Mouse (Mus musculus) hindbrain, embryonic 10.5 days (tissue): Measurements from ENCODE around the gene Cdh26. TPM values are rescaled to one million over a fixed set of nuclear protein-coding genes. Genes with fewer than 3 reads are reported as not detected.

Experiments used
- DNase-seq: peaks from one replicate; pipeline ENCODE4 v3.0.0-alpha.2; 2017; ENCODE audit warnings: low spot score
- H3K27ac ChIP-seq: fragments of 300-500 bp; sonication (generic); 2 replicates; pipeline ENCODE4 v1.5.1; 2016; ENCODE audit warnings: mild to moderate bottlenecking, moderate library complexity
- H3K27me3 ChIP-seq: fragments of 300-500 bp; sonication (generic); 2 replicates; pipeline ENCODE4 v1.6.1; 2016; ENCODE audit warnings: mild to moderate bottlenecking; ENCODE audit not compliant: poor library complexity, insufficient read depth, severe bottlenecking
- H3K36me3 ChIP-seq: fragments of 300-500 bp; sonication (generic); 2 replicates; pipeline ENCODE4 v1.6.1; 2016; ENCODE audit warnings: mild to moderate bottlenecking, moderate library complexity
- H3K4me1 ChIP-seq: fragments of 300-500 bp; sonication (generic); replicated peaks from 2 replicates; pipeline ENCODE4 v1.6.1; 2016; ENCODE audit warnings: mild to moderate bottlenecking
- H3K4me3 ChIP-seq: fragments of 300-500 bp; sonication (generic); 2 replicates; pipeline ENCODE4 v1.5.1; 2016; ENCODE audit warnings: mild to moderate bottlenecking, moderate library complexity
- H3K9me3 ChIP-seq: fragments of 300-500 bp; sonication (generic); 2 replicates; pipeline ENCODE4 v1.6.1; 2016; ENCODE audit warnings: mild to moderate bottlenecking, moderate library complexity
- WGBS: fragments of 180-500 bp; shearing (Covaris S2); methylation state at CpG from one replicate; pipeline ENCODE4 v1.1.7; 2016; 5-methylcytosine and 5-hydroxymethylcytosine counted together
- polyA plus RNA-seq: library from polyadenylated mRNA; unstranded; fragments of >200 nt; fragmentation: Nextera tagmentation; extraction: Ambion mirVana; gene quantifications from 2 replicates; pipeline ENCODE4 v1.2.1, GENCODE M21; 2016

Gene Cdh26
- polyA plus RNA-seq, 1 experiment from 2014 or later: 0.63 TPM

DNA sequence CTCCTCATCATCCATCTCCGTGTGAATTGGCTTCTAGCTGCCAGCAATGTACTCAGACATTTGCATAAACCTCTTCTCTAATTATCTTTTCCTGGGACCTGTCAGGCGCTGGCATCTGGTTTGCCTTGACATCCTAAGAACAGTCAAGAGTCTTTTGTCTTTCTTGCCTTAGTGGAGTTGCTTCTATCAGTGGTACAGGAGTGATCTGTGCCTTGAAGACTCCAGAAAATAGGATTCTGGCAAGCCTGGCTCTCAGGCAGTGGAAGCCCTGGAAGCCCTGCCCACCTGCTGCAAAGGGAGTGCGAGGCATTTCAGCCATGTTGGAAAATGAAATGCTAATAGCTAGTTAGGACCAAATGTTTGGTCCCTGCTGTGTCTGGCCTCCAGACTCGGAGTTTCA lies 92.0 kb downstream of the Cdh26 start:
- no peak overlapping the region for H3K27ac ChIP-seq
- H3K36me3 ChIP-seq: no peaks in the 10 kb centered on the region
- H3K4me3 ChIP-seq: no peak overlapping the region
- H3K27me3 ChIP-seq: no peaks in the 10 kb centered on the region
- 59% methylated on average over 4 of the region's 4 CpGs for WGBS
- peaks cover 17% of the 10 kb centered on the region; the same call in 1 of the 2 replicates for H3K4me1 ChIP-seq
- no peak for DNase-seq
- no peaks in the 10 kb centered on the region for H3K9me3 ChIP-seq

- peaks cover 13% of the 10 kb centered on the region; the same call in 1 of the 2 replicates for H3K4me1 ChIP-seq
- H3K27ac ChIP-seq: no peak overlapping the region
- H3K27me3 ChIP-seq: no peaks in the 10 kb centered on the region
- WGBS: 96% methylated on average over 1 of the region's 1 CpGs
- no peak overlapping the region for H3K4me3 ChIP-seq
- DNase-seq: no peak
- no peaks in the 10 kb centered on the region for H3K9me3 ChIP-seq
- H3K36me3 ChIP-seq: no peaks in the 10 kb centered on the region
Measured at GRCm38 (mm10) chr2:178522786-178523185, 92.5 kb downstream of the Cdh26 start.

DNA sequence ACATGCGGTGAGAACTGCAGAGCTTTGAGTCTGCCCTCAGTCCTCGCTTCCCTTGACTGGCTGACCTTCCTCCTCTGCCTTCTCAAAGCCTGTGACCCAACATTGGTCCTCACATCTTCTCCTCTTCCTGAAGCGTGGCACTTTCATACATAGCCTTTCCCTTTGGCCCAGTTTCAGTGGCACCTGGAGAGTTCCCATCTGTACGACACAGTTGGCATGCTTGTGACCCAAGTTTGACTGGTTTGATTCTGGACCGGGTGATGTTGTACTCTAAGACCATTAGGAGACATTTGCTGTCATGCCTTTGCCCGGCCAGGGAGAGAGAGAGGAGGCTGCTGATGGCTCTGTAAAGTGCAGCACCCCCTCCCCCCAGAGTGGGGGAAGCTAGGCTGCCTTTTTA lies 96.4 kb downstream of the Cdh26 start:
- 86% methylated on average over 6 of the region's 6 CpGs for WGBS
- H3K9me3 ChIP-seq: no peaks in the 10 kb centered on the region

GRCm38 (mm10) chr2:178531226-178531625 lies 100.9 kb downstream of the Cdh26 start:
- H3K27me3 ChIP-seq: 0 out of 2 replicates have a peak, but pooled peaks cover under 1% of the 10 kb centered on the region
- DNase-seq: no peak
- H3K36me3 ChIP-seq: no peaks in the 10 kb centered on the region
- WGBS: 79% methylated on average over 5 of the region's 5 CpGs
- H3K27ac ChIP-seq: no peak overlapping the region
- no peaks in the 10 kb centered on the region for H3K9me3 ChIP-seq
- H3K4me1 ChIP-seq: no peaks in the 10 kb centered on the region
- no peak overlapping the region for H3K4me3 ChIP-seq

More for the DNA sequence above, 96.4 kb downstream of the Cdh26 start:
- no peaks in the 10 kb centered on the region for H3K36me3 ChIP-seq
- H3K27ac ChIP-seq: no peak overlapping the region
- no peaks in the 10 kb centered on the region for H3K27me3 ChIP-seq
- peaks cover 4% of the 10 kb centered on the region; the same call in 1 of the 2 replicates for H3K4me1 ChIP-seq
- no peak for DNase-seq
- no peak overlapping the region for H3K4me3 ChIP-seq

DNA sequence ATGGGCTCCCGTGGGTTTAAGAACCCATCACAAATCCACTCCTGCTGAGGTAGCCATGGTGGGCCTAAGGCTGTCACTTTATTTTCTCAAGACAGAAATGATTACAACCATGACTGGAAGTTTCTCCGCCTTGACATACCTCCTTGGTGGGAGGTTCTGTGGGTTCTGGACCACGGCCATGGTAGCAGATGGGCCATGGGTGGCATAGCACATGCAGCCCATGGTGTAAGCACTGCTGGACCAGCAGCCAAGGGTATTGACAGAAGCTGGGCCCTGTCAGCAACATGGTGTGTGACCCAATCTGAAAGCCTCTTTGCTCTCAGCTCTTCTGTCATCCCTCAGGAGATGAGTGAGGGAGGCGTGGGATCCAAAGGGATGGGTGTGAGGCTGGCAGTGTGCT lies 106.2 kb downstream of the Cdh26 start:
- H3K4me1 ChIP-seq: no peaks in the 10 kb centered on the region

More for the DNA sequence above, 106.2 kb downstream of the Cdh26 start:
- Histone ChIP-seq H3K27me3 (0 out of 2 replicates have a peak, but pooled peaks cover 2% of the 10 kb centered on the region), H3K9me3 (no peaks in the 10 kb centered on the region), H3K27ac (no peak overlapping the region), H3K4me3 (no peak overlapping the region), H3K36me3 (no peaks in the 10 kb centered on the region)
- WGBS: 88% methylated on average over 4 of the region's 4 CpGs
- no peak for DNase-seq

Other genes with a start within 250 kb of the Cdh26 start
- gene Sycp2, start 22.8 kb upstream of the Cdh26 start, polyA plus RNA-seq: 0.10 and 0.12 TPM in 2 replicates
- 0.92 and 1.3 TPM in 2 replicates for gene Ppp1r3d, start 16.1 kb upstream of the Cdh26 start, polyA plus RNA-seq
- 2.0 and 2.3 TPM in 2 replicates for gene Fam217b, start 16.0 kb upstream of the Cdh26 start, polyA plus RNA-seq